Mouse (Mus musculus): ENCODE results near the gene Pick1.

GRCm38 (mm10) chr15:79273020-79273419, 44.0 kb downstream of the Pick1 start:
- TF ChIP-seq GATA1 (IDR thresholded peaks at IDR 0.05; ENCODE audit: low read length) (no peak), TAL1 (IDR thresholded peaks at IDR 0.05; ENCODE audit: low read length) (no peak)

Data from erythroblast, embryonic 14.5 days (primary cell).